Mouse (Mus musculus) E14TG2a.4 (cell line): ENCODE measurements at regions not wholly inside any gene's neighbourhood (a gene's known extent, or its start where the extent isn't known, plus 50 kb on each side); places are given as distances from the start of the nearest gene placed in this dataset.
A peak's percentile ranks its signal among the peaks of the same experiment; 100 is the strongest.

Source experiments
- CTCF ChIP-seq: conservative IDR thresholded peaks from 2 replicates; pipeline ENCODE4 v1.5.1; 2014; ENCODE audit warnings: low read length
- NANOG ChIP-seq: IDR thresholded peaks from 2 replicates; pipeline ENCODE4 v1.6.1; 2014; ENCODE audit warnings: borderline replicate concordance, low read length, mixed read lengths
- POU5F1 ChIP-seq: IDR thresholded peaks from 2 replicates; pipeline ENCODE4 v1.6.1; 2014; ENCODE audit warnings: low read length, borderline replicate concordance

- no peak for TF ChIP-seq CTCF
- no peak for TF ChIP-seq POU5F1
- peak; percentile 66; the same call in 1 of the 2 replicates for TF ChIP-seq NANOG
Observed at GRCm38 (mm10) chr16:55514448-55515200, 216.8 kb upstream of the Zpld1 start.
